Mouse (Mus musculus) myocyte (in vitro differentiated cells): Measurements from ENCODE around the gene Eogt. TPM values are rescaled to one million over a fixed set of nuclear protein-coding genes. Genes with fewer than 3 reads are reported as not detected.

Source experiments
- H3K27me3 ChIP-seq: one replicate; pipeline ENCODE4 v1.6.1; 2011; ENCODE audit not compliant: control insufficient read depth, insufficient read depth, insufficient read length
- H3K36me3 ChIP-seq: one replicate; pipeline ENCODE4 v1.6.1; 2011; ENCODE audit not compliant: control insufficient read depth, insufficient read depth
- H3K4me2 ChIP-seq: one replicate; pipeline ENCODE4 v1.6.1; 2011; ENCODE audit warnings: low read depth, control low read depth
- H3K4me3 ChIP-seq: one replicate; pipeline ENCODE4 v1.5.1; 2011; ENCODE audit warnings: mild to moderate bottlenecking, control low read depth, moderate library complexity
- H3K79me2 ChIP-seq: one replicate; pipeline ENCODE4 v1.6.1; 2011; ENCODE audit not compliant: control insufficient read depth, insufficient read depth
- H3ac ChIP-seq: one replicate; pipeline ENCODE4 v1.6.1; 2011; ENCODE audit not compliant: control insufficient read depth, insufficient read length
- CEBPB ChIP-seq: IDR thresholded peaks from 2 replicates; pipeline ENCODE4 v1.6.1; 2011; ENCODE audit warnings: mild to moderate bottlenecking, moderate library complexity; ENCODE audit not compliant: poor library complexity, insufficient read depth, severe bottlenecking
- E2F4 ChIP-seq: IDR thresholded peaks from one replicate; pipeline ENCODE4 v1.6.1; 2011; ENCODE audit warnings: mild to moderate bottlenecking, control low read depth, moderate library complexity; ENCODE audit not compliant: insufficient read depth
- MAX ChIP-seq: IDR thresholded peaks from one replicate; pipeline ENCODE4 v1.6.1; 2011; ENCODE audit warnings: low read depth, mild to moderate bottlenecking, control low read depth
- MYOD1 ChIP-seq, 3 experiments: IDR thresholded peaks; one replicate each; pipeline ENCODE4 v1.6.1; 2011; ENCODE audit warnings: control low read depth in 2 of 3, low read depth in 2 of 3, mild to moderate bottlenecking in 2 of 3, moderate library complexity in 1 of 3; ENCODE audit not compliant: insufficient read length in 2 of 3, control insufficient read depth in 1 of 3
- MYOG ChIP-seq, 3 experiments: IDR thresholded peaks; one replicate each; pipeline ENCODE4 v1.6.1; 2011; ENCODE audit warnings: control low read depth in 2 of 3, low read depth in 2 of 3, mild to moderate bottlenecking in 2 of 3; ENCODE audit not compliant: insufficient read length in 2 of 3, control insufficient read depth in 1 of 3, insufficient read depth in 1 of 3
- POLR2A ChIP-seq: IDR thresholded peaks from one replicate; pipeline ENCODE4 v1.6.1; 2011; ENCODE audit warnings: low read depth, mild to moderate bottlenecking, control low read depth, moderate library complexity; ENCODE audit not compliant: insufficient read length
- POLR2AphosphoS2 ChIP-seq: IDR thresholded peaks from one replicate; pipeline ENCODE4 v1.6.1; 2011; ENCODE audit warnings: low read depth, control low read depth; ENCODE audit not compliant: insufficient read length
- REST ChIP-seq: IDR thresholded peaks from one replicate; pipeline ENCODE4 v1.6.1; 2011; ENCODE audit warnings: mild to moderate bottlenecking, control low read depth, moderate library complexity; ENCODE audit not compliant: insufficient read depth, insufficient read length
- SRF ChIP-seq: IDR thresholded peaks from one replicate; pipeline ENCODE4 v1.6.1; 2011; ENCODE audit warnings: low read depth; ENCODE audit not compliant: control insufficient read depth, insufficient read length
- TCF12 ChIP-seq: IDR thresholded peaks from one replicate; pipeline ENCODE4 v1.6.1; 2011; ENCODE audit warnings: mild to moderate bottlenecking, control low read depth; ENCODE audit not compliant: poor library complexity, insufficient read depth, severe bottlenecking
- TCF3 ChIP-seq: IDR thresholded peaks from one replicate; pipeline ENCODE4 v1.6.1; 2011; ENCODE audit warnings: low read depth, control low read depth; ENCODE audit not compliant: insufficient read length
- USF1 ChIP-seq: IDR thresholded peaks from one replicate; pipeline ENCODE4 v1.6.1; 2011; ENCODE audit warnings: low read depth, mild to moderate bottlenecking, control low read depth, moderate library complexity
- polyA plus RNA-seq: library from polyadenylated mRNA; unstranded; fragments of >200 nt; fragmentation: generic; extraction: Trizol; gene quantifications from one replicate; pipeline ENCODE4 v1.2.1, GENCODE M21; 2012; ENCODE audit warnings: missing spikeins

Eogt gene
- 4.4 TPM for polyA plus RNA-seq

DNA sequence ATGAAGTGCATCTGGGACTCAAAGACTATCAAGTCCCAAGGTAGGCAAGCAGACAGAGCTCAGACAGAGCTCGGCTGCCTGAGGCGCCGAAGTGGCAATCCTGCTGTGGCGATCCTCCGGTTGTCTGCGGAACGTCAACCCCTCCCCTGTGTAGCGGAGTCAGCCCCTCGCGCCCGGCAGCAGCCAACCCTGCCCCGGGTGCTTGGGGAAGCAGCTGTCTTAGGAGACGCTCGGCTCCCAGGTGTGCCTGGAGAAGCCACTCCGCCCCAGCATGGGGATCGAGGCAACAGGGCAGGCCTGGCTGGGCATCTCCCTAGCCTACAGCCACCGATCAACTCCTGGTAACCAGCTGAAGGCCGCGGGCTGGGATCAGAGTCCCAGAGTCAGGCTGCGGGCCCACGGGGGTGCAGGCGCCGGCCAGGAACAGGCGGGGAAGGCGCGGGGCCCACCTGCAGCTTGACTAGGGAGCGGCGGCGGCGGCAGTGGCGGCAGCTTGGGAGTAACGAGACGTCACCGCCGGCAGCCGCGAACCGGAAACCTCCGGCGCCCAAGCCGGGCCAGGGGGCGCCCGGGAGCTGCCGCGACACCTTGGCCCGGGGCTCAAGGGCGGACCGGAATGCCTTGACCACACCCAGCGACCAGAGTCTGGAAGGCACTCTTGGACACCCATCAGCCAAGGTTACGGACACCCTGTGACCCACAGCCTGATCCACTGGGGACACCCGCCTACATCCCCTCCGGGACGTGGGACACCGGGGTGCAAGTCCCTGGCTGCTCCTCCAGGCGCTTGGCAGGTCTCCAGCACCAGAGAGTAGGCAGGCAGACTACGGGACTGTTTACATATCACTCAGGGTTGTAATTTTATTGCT, at the start of gene Eogt:
Gene Eogt (minus strand): TSS at position 800 of the 869 bp plus-strand sequence.
- TF ChIP-seq REST (no peak), USF1 (no peak), TCF12 (no peak), MAX (no peak), TCF3 (no peak), E2F4 (no peak), CEBPB (no peak), SRF (no peak), POLR2A (no peak), MYOD1 (IDR thresholded peaks at IDR 0.05; ENCODE audit: control insufficient read depth in 1 of 3, insufficient read length in 2 of 3, low read depth in 2 of 3) (no peak), MYOG (IDR thresholded peaks at IDR 0.05; ENCODE audit: control insufficient read depth in 1 of 3, insufficient read depth in 1 of 3, insufficient read length in 2 of 3, low read depth in 2 of 3) (peak in 1 of 3 experiments; percentile 2), POLR2AphosphoS2 (peak; percentile 76)
- Histone ChIP-seq H3K27me3 (no peaks in the 10 kb centered on the region), H3K79me2 (peaks cover 5% of the 10 kb centered on the region), H3K36me3 (peaks cover 20% of the 10 kb centered on the region), H3K4me2 (peak within 1 kb of the TSS; percentile 92), H3K4me3 (peak within 1 kb of the TSS; percentile 42), H3ac (peak within 1 kb of the TSS; percentile 29)

DNA sequence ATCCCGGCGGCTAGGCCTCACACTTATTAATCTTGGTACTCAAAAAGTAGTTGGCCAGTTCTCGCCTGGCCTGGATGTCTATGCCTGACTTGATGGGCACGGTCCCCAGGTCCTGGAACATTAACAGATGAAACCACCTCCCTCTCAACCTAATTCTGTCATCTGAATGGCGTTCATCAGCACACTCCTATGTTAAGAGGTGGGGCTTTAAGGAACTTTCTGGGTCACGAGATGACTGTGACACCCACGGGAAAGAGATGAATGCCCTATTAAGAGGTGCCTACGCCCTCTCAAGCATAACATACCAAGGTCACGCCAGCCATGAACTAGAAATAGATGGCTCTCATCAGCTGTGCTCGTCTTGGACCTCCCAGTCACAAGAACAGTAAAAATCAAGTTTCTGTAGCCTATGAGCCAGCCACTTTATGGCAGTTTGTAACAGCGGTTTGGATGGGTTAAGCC, 30.4 kb upstream of the Eogt start:
- TF ChIP-seq POLR2AphosphoS2: peak; percentile 56
- peak in 2 of 3 experiments; percentile 25 to 52 for TF ChIP-seq MYOG (IDR thresholded peaks at IDR 0.05; ENCODE audit: control insufficient read depth in 1 of 3, insufficient read depth in 1 of 3, insufficient read length in 2 of 3, low read depth in 2 of 3)
- TF ChIP-seq E2F4: no peak
- TF ChIP-seq TCF3: no peak
- TF ChIP-seq MYOD1 (IDR thresholded peaks at IDR 0.05; ENCODE audit: control insufficient read depth in 1 of 3, insufficient read length in 2 of 3, low read depth in 2 of 3): peak in 2 of 3 experiments; percentile 18 to 48
- no peak for TF ChIP-seq POLR2A
- TF ChIP-seq SRF: peak; percentile 19
- TF ChIP-seq TCF12: no peak
- Histone ChIP-seq H3K4me3 (peak overlapping the region; percentile 79), H3K27me3 (no peaks in the 10 kb centered on the region), H3K36me3 (peaks cover 35% of the 10 kb centered on the region), H3K4me2 (peak overlapping the region; percentile 78), H3ac (peak overlapping the region; percentile 62), H3K79me2 (peaks cover 42% of the 10 kb centered on the region)

DNA sequence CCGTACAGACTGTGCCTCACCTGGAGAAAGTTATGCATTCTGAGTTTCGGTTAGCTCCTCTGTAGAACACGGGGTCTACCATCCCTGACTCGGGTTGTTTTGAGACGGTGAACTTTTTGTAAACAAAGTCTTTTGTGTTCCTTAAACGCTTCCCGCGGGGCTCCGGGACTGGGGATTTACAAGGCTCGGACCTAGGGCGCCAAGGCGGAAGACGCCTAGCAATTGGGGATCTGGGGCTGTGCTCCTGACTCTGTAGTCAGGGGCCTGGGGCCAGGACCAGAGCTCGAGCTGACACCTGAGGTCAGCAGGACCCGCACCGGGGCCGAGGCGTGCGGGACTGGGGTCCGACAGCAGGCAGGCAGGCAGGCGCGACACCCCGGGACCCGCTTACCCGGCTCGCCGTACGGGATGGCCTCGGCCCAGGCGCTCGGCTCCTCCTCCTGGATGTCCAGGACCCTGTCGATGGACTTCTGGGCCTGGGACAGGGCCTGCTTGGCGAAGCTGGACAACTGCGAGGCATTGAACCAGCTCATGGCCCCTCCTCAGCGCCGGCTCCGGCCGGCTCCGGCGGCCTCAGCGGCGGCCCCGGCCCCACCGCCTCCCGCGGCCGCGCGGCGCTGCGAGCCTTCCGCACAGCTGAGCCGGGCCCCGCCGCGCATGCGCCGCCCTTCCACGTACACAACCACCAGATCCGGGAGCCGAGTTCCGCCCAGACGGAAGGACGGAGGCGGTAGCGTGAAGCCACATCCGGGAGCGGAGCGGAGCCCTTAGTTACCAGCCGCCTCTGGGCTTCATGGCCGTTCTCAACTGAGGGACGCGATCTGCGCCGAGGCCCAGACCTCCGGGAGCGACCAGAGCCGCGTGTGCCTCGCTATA, 29.7 kb upstream of the Eogt start, which contains the start of gene Tmf1:
Gene Tmf1 (minus strand): TSS at position 632 of the 876 bp plus-strand sequence.
- no peaks in the 10 kb centered on the region for H3K27me3 ChIP-seq
- H3K79me2 ChIP-seq: peaks cover 48% of the 10 kb centered on the region
- peak within 1 kb of the TSS; percentile 62 for H3ac ChIP-seq
- peak within 1 kb of the TSS; percentile 79 for H3K4me3 ChIP-seq
- peak within 1 kb of the TSS; percentile 78 for H3K4me2 ChIP-seq
- peaks cover 31% of the 10 kb centered on the region for H3K36me3 ChIP-seq
- TF ChIP-seq MYOG (IDR thresholded peaks at IDR 0.05; ENCODE audit: control insufficient read depth in 1 of 3, insufficient read depth in 1 of 3, insufficient read length in 2 of 3, low read depth in 2 of 3) (peak in 1 of 3 experiments; percentile 42), SRF (no peak), POLR2A (peak; percentile 81), MYOD1 (IDR thresholded peaks at IDR 0.05; ENCODE audit: control insufficient read depth in 1 of 3, insufficient read length in 2 of 3, low read depth in 2 of 3) (peak in 2 of 3 experiments; percentile 2 to 41), TCF3 (no peak), CEBPB (no peak), TCF12 (no peak), E2F4 (no peak), POLR2AphosphoS2 (peak; percentile 88), REST (no peak)

DNA sequence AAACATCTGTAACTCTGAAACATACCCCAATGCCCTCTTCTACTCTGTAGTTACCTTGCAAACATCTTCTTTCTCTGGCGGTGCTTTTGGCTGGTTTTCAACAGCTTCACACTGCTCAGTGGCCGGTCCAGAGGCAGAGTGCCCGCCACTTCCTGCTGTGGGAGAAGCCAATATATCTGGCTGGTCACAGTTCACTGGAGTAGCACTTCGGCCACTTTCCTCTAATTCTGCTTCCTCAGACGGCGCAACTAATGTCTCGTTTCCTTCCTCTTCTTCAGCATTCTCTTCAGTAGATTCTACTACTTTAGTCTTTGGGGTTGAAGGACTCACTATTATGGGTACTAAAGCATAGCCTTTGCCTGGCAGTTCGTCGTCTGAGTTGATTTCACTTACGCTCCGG, 26.7 kb upstream of the Eogt start:
- Histone ChIP-seq H3K4me3 (no peak overlapping the region), H3K36me3 (peaks cover 47% of the 10 kb centered on the region), H3ac (no peak overlapping the region), H3K79me2 (peaks cover 56% of the 10 kb centered on the region), H3K4me2 (no peak overlapping the region), H3K27me3 (no peaks in the 10 kb centered on the region)
- TF ChIP-seq MAX: no peak
- TF ChIP-seq REST: no peak
- TF ChIP-seq E2F4: no peak
- TF ChIP-seq TCF3: no peak
- TF ChIP-seq MYOG (IDR thresholded peaks at IDR 0.05; ENCODE audit: control insufficient read depth in 1 of 3, insufficient read depth in 1 of 3, insufficient read length in 2 of 3, low read depth in 2 of 3): no peak
- TF ChIP-seq SRF: no peak
- TF ChIP-seq POLR2A: no peak
- TF ChIP-seq MYOD1 (IDR thresholded peaks at IDR 0.05; ENCODE audit: control insufficient read depth in 1 of 3, insufficient read length in 2 of 3, low read depth in 2 of 3): no peak
